Mouse (Mus musculus): ENCODE results near the gene Cnot2.

The Cnot2 gene

DNA sequence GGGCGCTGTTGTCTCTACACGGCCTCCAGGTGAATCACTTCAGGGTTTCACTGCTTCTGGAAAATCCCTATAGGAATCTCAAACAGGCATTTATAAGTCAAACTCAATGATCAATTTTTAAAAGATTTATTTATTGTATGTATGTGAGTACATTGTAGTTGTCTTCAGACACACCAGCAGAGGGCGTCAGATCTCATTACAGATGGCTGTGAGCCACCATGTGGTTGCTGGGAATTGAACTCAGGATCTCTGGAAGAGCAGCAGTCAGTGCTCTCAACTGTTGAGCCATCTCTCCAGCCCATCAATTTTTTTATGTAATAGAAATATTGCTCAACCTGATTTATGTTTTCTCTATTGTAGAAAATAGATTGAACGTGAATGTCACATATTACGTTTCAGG is 100.3 kb downstream of the Cnot2 start:
- no peak for DNase-seq (ENCODE audit: low read depth)

DNA sequence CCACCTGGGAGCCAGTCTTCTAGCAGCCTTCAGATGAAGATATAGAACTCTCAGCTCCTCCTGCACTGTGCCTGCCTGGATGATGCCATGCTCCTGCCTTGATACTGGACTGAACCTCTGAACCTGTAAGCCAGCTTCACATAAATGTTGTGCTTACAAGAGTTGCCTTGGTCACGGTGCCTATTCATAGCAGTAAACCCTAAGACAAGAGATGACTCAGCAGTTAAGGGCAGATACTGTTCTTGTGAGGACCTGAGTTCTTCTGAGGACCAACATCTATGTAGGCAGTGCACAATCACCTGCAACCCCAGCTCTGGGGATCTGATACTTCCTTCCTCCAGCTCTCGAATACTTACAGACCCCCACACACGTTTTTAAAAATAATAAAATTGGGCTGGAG is 104.8 kb downstream of the Cnot2 start:
- no peak for DNase-seq (ENCODE audit: low read depth)

GRCm38 (mm10) chr10:116475725-116476124 is 105.6 kb downstream of the Cnot2 start:
- DNase-seq (ENCODE audit: low read depth) = no peak

GRCm38 (mm10) chr10:116473759-116474549 is 107.4 kb downstream of the Cnot2 start, which contains the start of gene Kcnmb4:
TSS of gene Kcnmb4 (minus strand) at chr10:116473878.
- DNase-seq (ENCODE audit: low read depth) = no peak

DNA sequence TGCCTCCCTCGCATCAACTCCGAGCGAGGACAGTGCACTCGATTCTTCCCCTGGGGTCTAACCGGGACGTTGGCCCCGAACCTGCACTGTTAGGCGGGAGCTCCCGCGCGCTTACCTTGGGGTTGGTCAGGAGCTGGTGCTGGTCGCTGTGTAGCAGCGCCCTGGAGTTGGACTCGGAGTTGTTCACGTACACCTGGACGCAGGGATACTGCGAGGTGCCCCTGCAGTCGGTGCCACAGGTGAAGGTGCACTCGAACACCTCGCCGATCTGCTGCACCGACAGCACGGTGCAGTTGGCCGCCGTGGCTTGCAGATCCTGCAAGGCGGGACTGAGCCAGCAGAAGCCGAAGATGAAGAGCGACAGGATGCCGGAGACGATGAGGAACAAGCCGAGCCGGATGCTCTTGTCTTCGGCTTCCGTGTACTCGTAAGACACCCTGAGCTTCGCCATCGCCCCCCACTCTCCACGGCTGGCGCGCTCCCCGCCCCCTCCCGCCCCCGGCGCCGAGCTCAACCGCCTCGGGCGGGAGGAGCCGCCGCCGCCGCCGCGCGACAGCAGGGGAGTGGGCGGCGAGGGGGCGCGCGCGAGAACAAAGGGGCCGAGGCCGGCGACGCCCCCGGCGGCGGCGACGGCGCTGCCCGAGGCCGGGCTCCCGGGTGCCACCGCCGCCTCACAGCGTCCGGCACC is 108.1 kb downstream of the Cnot2 start:
- no peak for DNase-seq (ENCODE audit: low read depth)

DNA sequence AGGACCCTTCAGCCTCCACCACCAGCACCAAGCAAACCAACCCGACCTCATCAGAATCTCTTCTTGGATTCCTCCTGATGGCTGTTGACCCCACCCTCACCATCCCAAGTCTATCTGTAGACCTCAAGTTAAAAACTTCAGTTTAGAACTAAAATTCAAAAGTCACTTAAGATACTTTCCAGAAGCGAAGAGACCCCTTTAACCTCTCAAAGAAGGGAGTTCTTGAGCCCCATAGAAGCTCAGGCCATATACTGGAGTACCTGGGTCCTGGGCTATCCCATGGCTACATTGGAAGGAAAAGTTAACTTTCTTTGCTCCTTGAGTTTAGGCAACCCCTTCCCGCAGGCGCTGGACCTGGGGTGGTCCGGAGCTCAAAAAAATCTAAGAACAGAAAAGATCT is 108.7 kb downstream of the Cnot2 start:
- no peak for DNase-seq (ENCODE audit: low read depth)

DNA sequence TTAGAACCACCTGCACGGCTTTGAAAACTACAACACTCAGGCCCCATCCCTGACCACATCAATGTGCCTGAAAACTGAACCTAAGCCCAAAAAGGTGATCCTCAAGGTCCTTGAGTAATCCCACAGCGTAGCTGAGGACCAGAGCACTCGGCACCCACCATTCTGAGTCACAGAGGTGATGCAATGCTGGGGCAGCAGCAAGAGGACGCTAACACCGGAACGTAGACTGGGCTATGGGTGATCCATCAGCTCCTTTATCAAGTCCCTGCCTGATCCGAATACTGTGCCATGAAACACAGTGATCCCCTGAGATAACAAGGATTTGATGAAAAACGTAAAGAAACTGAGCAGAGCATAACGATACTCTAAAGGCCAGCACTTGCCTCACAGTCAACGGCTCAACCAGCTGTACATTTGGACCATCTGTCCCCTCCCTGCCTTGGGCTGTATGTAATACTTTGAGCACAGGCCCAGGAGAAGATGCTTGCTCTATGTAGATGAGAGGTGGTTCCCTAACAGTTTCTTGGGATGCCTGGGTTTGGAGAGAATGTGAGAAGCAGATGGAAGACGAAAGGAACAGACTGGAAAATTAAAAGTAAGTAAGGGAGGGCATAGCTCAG is 110.9 kb downstream of the Cnot2 start:
- DNase-seq (ENCODE audit: low read depth) = no peak

GRCm38 (mm10) chr10:116468094-116468493 is 113.2 kb downstream of the Cnot2 start:
- DNase-seq (ENCODE audit: low read depth) = no peak

- DNase-seq (ENCODE audit: low read depth) = peak; percentile 71
Observed at GRCm38 (mm10) chr10:116463753-116464345, 117.5 kb downstream of the Cnot2 start.

GRCm38 (mm10) chr10:116461443-116461842 is 119.9 kb downstream of the Cnot2 start:
- DNase-seq (ENCODE audit: low read depth) = no peak

DNA sequence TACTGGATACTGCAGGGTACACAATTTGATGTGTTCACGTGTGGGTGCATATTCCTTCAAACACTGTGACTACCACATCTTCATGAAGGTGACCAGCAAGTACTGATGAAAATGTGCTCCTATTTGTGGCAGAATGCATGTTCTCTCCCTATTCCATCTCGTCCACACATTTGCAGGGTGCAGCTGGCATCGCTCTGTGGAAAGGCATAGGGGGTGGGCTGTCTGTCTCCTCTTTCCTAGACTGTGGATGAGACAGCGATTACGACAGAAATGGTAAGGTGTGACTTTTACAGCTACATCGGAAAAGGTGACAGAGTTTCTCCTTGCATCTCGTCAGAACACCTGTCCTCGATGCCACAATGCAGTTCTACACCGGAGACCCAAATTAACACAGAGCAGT is 122.5 kb downstream of the Cnot2 start:
- DNase-seq (ENCODE audit: low read depth) = no peak

- no peak for DNase-seq (ENCODE audit: low read depth)
Observed at GRCm38 (mm10) chr10:116452771-116453170, 128.5 kb downstream of the Cnot2 start.

GRCm38 (mm10) chr10:116450621-116451020 is 130.7 kb downstream of the Cnot2 start:
- DNase-seq (ENCODE audit: low read depth) = no peak

- no peak for DNase-seq (ENCODE audit: low read depth)
Observed at GRCm38 (mm10) chr10:116448166-116448565, 133.1 kb downstream of the Cnot2 start.

- DNase-seq (ENCODE audit: low read depth) = no peak
Observed at GRCm38 (mm10) chr10:116447176-116447575, 134.1 kb downstream of the Cnot2 start.

DNA sequence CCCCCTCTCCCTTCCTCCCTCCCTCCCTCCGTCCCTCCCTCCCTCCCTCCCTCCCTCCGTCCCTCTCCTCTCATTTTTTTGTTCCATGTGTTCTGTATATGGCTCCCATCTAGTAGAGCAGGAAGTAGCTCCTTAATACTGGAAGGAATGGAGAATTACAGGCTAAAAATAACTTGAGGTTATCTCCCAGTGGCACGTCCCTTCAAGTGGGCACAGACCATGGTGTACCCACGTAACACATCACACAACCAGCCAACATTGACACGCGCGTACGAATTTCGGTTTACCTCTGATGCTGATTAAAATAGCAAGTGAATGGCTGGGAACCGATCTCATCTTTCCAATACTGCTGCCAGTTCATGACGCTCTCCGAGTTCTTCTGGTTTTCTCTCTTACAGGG is 135.3 kb downstream of the Cnot2 start:
- no peak for DNase-seq (ENCODE audit: low read depth)

- no peak for DNase-seq (ENCODE audit: low read depth)
Observed at GRCm38 (mm10) chr10:116444826-116445225, 136.5 kb downstream of the Cnot2 start.

DNA sequence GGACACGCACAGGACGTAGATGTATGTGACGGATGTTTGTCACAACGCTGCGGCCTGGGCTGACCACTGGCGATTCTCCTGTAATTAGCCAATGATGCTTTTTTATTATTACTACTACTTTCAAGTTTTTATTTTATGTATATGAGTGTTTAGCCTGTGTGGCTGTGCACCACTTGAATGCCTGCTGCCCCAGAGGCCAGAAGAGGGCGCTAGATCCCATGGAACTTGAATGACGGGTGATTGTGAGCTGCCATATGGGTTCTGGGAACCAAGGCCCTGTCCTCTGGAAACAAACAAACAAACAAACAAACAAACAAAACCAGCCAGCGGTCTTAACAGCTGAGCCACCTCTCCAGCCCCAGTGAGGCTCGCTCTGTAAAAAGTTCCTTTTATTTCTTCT is 136.9 kb downstream of the Cnot2 start:
- DNase-seq (ENCODE audit: low read depth) = no peak

- no peak for DNase-seq (ENCODE audit: low read depth)
Observed at GRCm38 (mm10) chr10:116440946-116441345, 140.4 kb downstream of the Cnot2 start.

GRCm38 (mm10) chr10:116440088-116440487 is 141.2 kb downstream of the Cnot2 start:
- no peak for DNase-seq (ENCODE audit: low read depth)

DNA sequence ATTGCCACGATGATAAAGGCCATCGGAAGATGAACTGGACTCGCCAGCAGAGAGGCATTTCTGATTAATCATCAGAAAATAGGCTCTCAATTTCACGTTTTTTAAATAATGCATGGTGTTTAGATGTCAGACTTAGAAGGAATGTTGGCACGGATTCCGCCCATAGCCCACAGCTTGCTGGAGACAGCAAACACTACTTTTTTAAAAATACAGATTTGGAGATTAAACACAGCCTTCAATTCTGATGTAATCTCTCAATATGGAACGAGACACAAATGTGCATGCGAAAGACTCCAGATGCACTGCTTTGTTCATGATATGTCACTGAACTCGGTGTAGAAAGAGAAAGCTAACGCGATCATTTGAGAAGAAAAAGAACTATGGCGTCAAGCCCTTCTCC is 145.9 kb downstream of the Cnot2 start:
- DNase-seq (ENCODE audit: low read depth) = no peak

Measured in 416B (cell line).